Mouse (Mus musculus) forebrain, embryonic 12.5 days (tissue): Measurements from ENCODE around the gene D10Jhu81e. TPM values are rescaled to one million over a fixed set of nuclear protein-coding genes. Genes with fewer than 3 reads are reported as not detected.
"Not testable (repeated sequence)": the region's sequence is repeated elsewhere in the genome, so short reads cannot be mapped to it uniquely, and the experiment has no call there.

ENCODE experiments used
- ATAC-seq: fragments of 200-750 bp; cut with Nextera tagmentation; 2 replicates; pipeline ENCODE4 v1.8.0; 2017; ENCODE audit warnings: moderate TSS enrichment; ENCODE audit not compliant: low FRiP score
- H3K27ac ChIP-seq: fragments of 300-500 bp; sonication (generic); 2 replicates; pipeline ENCODE4 v1.5.1; 2016; ENCODE audit warnings: mild to moderate bottlenecking
- H3K27me3 ChIP-seq: fragments of 300-500 bp; sonication (generic); 2 replicates; pipeline ENCODE4 v1.6.1; 2016; ENCODE audit warnings: mild to moderate bottlenecking
- H3K36me3 ChIP-seq: fragments of 300-500 bp; sonication (generic); replicated peaks from 2 replicates; pipeline ENCODE4 v1.6.1; 2016; ENCODE audit warnings: mild to moderate bottlenecking
- H3K4me1 ChIP-seq: fragments of 300-500 bp; sonication (generic); 2 replicates; pipeline ENCODE4 v1.6.1; 2016
- H3K4me2 ChIP-seq: fragments of 300-500 bp; sonication (generic); 2 replicates; pipeline ENCODE4 v1.6.1; 2016; ENCODE audit warnings: mild to moderate bottlenecking, moderate library complexity
- H3K4me3 ChIP-seq: fragments of 300-500 bp; sonication (generic); replicated peaks from 2 replicates; pipeline ENCODE4 v1.5.1; 2016; ENCODE audit warnings: mild to moderate bottlenecking
- H3K9ac ChIP-seq: fragments of 300-500 bp; sonication (generic); 2 replicates; pipeline ENCODE4 v1.6.1; 2016; ENCODE audit warnings: mild to moderate bottlenecking
- H3K9me3 ChIP-seq: fragments of 300-500 bp; sonication (generic); 2 replicates; pipeline ENCODE4 v1.6.1; 2016
- WGBS: fragments of 180-500 bp; shearing (Covaris S2); methylation state at CpG from one replicate; pipeline ENCODE4 v1.1.7; 2016; 5-methylcytosine and 5-hydroxymethylcytosine counted together
- polyA plus RNA-seq: library from polyadenylated mRNA; unstranded; fragments of >200 nt; fragmentation: Nextera tagmentation; extraction: Ambion mirVana; gene quantifications from 2 replicates; pipeline ENCODE4 v1.2.1, GENCODE M21; 2016

Gene D10Jhu81e
- polyA plus RNA-seq, 1 experiment from 2014 or later = 23.9 TPM

DNA sequence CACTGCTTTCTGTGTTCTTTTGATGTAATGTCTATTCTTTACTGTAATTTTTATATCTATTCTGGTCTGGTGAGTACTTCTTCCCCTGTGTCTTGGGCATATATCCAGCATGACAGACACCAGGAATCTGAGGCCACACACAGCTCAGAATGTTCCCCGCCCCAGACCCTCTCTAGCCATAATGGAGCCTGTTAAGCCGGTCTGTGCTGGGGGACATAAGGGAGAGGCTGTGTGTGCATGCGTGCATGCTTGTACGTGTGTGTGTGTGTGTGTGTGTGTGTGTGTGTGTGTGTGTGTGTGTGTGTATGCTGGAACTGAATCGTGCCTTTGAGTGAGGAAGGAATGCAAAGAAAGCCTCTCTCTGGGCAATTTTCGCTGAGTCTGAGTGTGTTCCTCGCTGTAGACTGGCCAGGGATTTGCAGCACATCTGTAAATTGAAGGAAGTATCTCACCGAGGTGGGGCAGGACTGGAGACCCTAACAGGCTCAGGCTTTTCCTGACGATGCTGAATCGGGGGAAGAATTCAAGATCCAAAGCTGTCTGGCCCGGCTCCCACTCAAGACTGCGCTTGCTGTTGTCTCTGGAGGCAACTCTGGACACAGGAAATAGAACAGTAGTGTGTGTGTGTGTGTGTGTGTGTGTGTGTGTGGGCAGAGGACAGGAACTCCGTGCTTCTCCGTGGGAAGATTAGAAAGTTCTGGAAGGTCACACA, 30.6 kb downstream of the D10Jhu81e start:
- no peak overlapping the region for H3K27ac ChIP-seq
- ATAC-seq = no peak
- no peaks in the 10 kb centered on the region for H3K27me3 ChIP-seq
- H3K4me1 ChIP-seq = peaks cover 10% of the 10 kb centered on the region
- no peaks in the 10 kb centered on the region for H3K36me3 ChIP-seq
- WGBS = 77% methylated on average over 14 of the region's 14 CpGs
- H3K4me2 ChIP-seq = no peak overlapping the region
- no peak overlapping the region for H3K4me3 ChIP-seq
- H3K9me3 ChIP-seq = no peaks in the 10 kb centered on the region
- no peak overlapping the region for H3K9ac ChIP-seq

DNA sequence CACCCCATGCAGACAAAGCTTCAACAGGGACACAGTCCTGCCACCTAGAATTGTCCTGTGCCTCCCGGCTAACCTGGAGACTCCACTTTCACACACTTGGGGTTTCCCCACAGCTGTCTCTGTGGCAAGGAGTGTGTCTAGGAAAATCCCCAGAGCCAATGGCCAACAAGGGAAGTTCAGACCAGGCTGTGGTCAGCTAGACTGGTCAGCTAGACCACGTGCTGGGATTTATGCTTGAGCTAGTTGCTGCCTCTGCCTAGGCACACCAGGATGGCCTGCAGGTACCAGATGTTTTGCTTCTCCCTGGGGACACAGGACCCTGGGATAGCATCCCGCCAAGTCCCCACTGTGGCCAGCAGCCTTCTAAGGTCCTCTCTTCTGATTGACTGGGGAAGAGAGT, 32.4 kb downstream of the D10Jhu81e start:
- Histone ChIP-seq H3K27me3 (no peaks in the 10 kb centered on the region), H3K27ac (no peak overlapping the region), H3K4me3 (no peak overlapping the region), H3K9ac (no peak overlapping the region), H3K36me3 (no peaks in the 10 kb centered on the region), H3K9me3 (no peaks in the 10 kb centered on the region), H3K4me2 (no peak overlapping the region), H3K4me1 (peaks cover 10% of the 10 kb centered on the region)
- 93% methylated on average over 3 of the region's 3 CpGs for WGBS
- ATAC-seq = no peak

DNA sequence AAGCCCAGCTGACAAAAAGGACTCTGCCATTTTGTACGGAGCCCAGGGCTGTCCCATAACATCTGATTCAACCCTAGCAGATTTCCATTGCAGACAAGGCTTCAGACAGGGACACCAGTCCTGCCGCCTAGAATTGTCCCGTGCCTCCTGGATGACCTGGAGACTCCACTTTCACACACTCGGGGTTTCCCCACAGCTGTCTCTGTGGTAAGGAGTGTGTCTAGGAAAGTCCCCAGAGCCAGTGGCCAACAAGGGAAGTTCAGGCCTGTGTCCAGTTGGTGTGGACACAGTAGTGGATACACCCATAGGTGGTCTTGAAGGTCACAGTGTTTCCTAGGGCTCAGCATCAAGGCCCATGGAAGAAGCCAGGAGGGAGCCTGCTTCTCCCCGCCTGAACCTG, 33.6 kb downstream of the D10Jhu81e start:
- Histone ChIP-seq H3K27me3 (no peaks in the 10 kb centered on the region), H3K4me1 (peaks cover 10% of the 10 kb centered on the region), H3K36me3 (no peaks in the 10 kb centered on the region), H3K4me3 (no peak overlapping the region), H3K9ac (no peak overlapping the region), H3K4me2 (no peak overlapping the region), H3K27ac (no peak overlapping the region), H3K9me3 (no peaks in the 10 kb centered on the region)
- 80% methylated on average over 5 of the region's 5 CpGs for WGBS
- ATAC-seq = no peak

DNA sequence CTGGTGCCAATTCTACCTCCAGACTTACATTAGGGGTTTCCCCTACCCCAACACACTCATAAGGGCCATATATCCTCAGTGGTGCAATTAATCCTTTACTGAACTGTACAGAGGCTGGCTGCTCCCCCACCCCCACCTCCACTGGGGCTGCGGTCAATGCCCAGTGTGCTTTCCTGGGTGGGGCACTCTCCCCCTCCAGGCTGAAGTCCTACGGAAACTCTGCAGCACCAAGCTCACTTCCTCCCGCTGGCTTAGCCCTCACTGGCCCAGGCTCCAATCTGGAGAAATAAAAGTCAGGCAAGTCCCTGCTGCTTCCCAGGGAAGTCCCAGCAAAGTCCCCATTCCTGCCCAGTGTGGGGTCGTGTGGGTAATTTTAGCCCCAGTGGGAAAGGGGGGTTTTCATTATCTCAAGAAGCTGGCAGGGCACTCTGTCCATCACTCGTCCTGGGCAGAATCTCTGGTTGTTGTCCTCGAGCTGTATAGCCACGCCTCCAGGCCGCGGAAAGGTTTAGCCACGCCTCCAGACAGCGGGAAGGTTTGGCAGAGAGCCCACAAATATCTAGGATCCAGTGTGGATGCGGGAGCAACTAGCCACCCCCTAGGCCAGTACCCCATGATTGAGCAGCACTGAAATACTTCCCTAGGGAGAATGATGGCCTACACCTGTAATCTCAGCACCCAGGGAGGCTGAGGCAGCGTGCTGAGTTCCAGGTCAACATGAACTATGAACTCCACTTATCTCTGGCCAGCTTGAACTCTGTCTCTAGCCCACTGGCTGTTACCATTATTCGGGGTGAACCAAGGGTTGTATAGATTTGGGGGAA, 34.4 kb downstream of the D10Jhu81e start:
- ATAC-seq = peak; percentile 65
- Histone ChIP-seq H3K36me3 (no peaks in the 10 kb centered on the region), H3K9me3 (no peaks in the 10 kb centered on the region), H3K4me2 (peak overlapping the region; percentile 37), H3K27ac (no peak overlapping the region), H3K4me1 (peaks cover 10% of the 10 kb centered on the region), H3K9ac (no peak overlapping the region), H3K4me3 (no peak overlapping the region), H3K27me3 (peaks cover 7% of the 10 kb centered on the region; the same call in 1 of the 2 replicates)
- WGBS = 15% methylated on average over 14 of the region's 14 CpGs

DNA sequence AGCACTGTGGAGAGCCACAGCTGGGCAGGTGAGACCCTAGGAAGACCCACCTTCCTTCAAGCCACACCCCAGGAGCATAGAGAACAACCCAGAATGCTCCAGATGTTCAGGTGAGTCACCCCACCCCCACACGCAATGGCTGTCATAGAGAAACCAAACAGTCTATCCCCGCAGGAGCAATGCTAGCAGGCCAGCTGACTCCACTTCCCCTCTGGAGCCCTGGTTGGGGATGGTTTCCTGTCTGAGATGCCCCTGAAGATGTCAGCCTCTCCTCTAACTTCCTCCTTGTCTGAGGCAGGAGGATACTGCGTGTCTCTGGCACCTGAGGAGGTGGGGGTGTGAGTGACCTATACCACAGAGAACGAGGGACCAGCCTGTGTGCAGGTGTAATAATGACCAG, 35.2 kb downstream of the D10Jhu81e start:
- no peaks in the 10 kb centered on the region for H3K9me3 ChIP-seq
- H3K9ac ChIP-seq = no peak overlapping the region
- H3K27me3 ChIP-seq = peaks cover 7% of the 10 kb centered on the region; the same call in 1 of the 2 replicates
- H3K4me3 ChIP-seq = no peak overlapping the region
- peaks cover 10% of the 10 kb centered on the region for H3K4me1 ChIP-seq
- no peak for ATAC-seq
- no peak overlapping the region for H3K27ac ChIP-seq
- no peak overlapping the region for H3K4me2 ChIP-seq
- 68% methylated on average over 4 of the region's 4 CpGs for WGBS
- no peaks in the 10 kb centered on the region for H3K36me3 ChIP-seq

DNA sequence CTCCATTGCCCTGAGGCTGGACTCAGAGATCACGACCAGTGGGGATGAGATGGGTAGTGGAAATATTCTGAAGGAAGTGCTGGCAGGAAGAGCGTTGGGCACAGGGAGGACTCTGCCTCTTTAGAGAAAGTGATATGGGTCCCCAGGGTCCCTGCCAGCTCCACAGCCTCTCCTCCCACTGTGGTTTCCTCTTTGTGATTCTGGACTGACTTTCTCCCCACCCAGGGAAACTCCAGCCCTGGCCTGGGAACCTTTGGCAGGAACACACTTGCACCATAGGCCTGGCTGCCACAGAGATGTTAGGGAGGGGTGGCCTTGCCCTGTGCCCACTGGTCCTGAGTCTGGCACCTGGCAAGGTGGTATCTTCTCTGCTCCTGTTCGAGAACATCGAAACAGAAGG, 39.6 kb downstream of the D10Jhu81e start:
- Histone ChIP-seq H3K36me3 (no peaks in the 10 kb centered on the region), H3K27me3 (peaks cover 7% of the 10 kb centered on the region; the same call in 1 of the 2 replicates), H3K27ac (no peak overlapping the region), H3K9ac (no peak overlapping the region), H3K9me3 (no peaks in the 10 kb centered on the region), H3K4me3 (no peak overlapping the region), H3K4me2 (no peak overlapping the region), H3K4me1 (peaks cover 4% of the 10 kb centered on the region)
- ATAC-seq = no peak
- WGBS = 77% methylated on average over 4 of the region's 4 CpGs

DNA sequence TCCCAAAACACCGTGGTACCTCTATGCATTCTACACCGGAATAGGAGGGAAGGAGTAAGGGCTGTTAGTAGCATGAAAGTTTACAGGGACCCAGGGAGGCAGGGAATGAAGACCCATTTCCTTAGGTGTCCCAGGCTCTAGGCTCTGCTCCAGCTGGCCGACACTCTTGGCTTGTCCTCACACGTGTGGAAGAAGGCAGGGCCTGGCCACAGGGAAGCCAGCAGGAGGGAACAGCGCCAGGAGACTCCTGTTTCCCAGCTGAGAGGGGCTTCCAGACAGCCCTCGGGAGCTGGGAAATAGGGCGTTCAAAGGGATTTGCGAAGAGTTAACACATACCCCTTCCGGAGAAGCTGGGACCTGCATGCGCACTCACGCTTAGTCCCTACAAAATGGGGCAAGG, 40.2 kb downstream of the D10Jhu81e start:
- no peak overlapping the region for H3K9ac ChIP-seq
- H3K4me3 ChIP-seq = no peak overlapping the region
- no peak for ATAC-seq
- no peaks in the 10 kb centered on the region for H3K4me1 ChIP-seq
- no peaks in the 10 kb centered on the region for H3K9me3 ChIP-seq
- no peak overlapping the region for H3K4me2 ChIP-seq
- 60% methylated on average over 11 of the region's 11 CpGs for WGBS
- no peak overlapping the region for H3K27ac ChIP-seq
- H3K27me3 ChIP-seq = peaks cover 7% of the 10 kb centered on the region; the same call in 1 of the 2 replicates
- H3K36me3 ChIP-seq = no peaks in the 10 kb centered on the region

DNA sequence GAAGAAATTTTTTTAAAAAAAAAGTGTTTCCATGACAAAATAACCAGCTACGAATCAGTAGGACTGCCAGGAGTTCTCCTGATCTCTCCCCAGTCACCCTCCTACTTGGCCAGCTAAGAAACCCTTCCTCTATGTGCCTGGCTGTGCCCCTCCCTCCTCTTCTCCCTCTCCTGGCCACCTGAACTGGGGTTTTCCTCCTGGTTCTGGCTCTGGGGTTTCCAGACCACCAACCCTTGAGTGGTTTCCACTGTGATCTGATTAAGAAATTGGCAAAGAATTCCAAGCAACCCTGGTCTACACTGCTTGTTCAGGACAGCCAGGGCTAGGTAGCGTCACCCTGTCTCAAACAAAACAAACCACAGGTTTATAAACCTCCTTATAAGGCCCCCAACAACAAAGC, 40.9 kb downstream of the D10Jhu81e start:
- no peak overlapping the region for H3K4me3 ChIP-seq
- H3K4me1 ChIP-seq = no peaks in the 10 kb centered on the region
- no peak overlapping the region for H3K27ac ChIP-seq
- H3K27me3 ChIP-seq = peaks cover 7% of the 10 kb centered on the region; the same call in 1 of the 2 replicates
- no peak for ATAC-seq
- no peaks in the 10 kb centered on the region for H3K9me3 ChIP-seq
- 82% methylated on average over 2 of the region's 2 CpGs for WGBS
- no peak overlapping the region for H3K9ac ChIP-seq
- H3K36me3 ChIP-seq = no peaks in the 10 kb centered on the region
- H3K4me2 ChIP-seq = no peak overlapping the region

DNA sequence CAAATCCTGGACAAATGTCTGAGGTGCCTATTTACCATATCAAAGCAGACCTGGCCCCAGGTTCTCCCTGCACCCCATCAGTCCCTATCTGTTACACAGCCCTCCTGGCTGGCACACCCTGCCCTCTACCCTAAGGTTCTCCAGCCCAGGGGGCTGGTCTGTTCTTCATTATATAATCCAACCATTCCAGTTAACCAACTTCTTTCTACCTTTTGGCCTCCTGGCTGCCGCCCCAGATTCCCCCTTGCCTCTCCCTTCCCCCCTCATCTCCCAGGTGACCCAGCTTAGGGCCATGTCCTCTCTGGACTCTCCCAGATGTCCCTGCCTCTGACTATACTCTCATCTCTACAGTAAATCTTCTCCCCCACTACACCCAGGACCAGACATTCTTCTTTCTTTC, 41.7 kb downstream of the D10Jhu81e start:
- Histone ChIP-seq H3K4me1 (no peaks in the 10 kb centered on the region), H3K27ac (no peak overlapping the region), H3K9ac (no peak overlapping the region), H3K27me3 (peaks cover 7% of the 10 kb centered on the region; the same call in 1 of the 2 replicates), H3K9me3 (no peaks in the 10 kb centered on the region), H3K36me3 (no peaks in the 10 kb centered on the region), H3K4me2 (no peak overlapping the region), H3K4me3 (no peak overlapping the region)
- WGBS = 72% methylated on average over 1 of the region's 1 CpGs
- no peak for ATAC-seq

DNA sequence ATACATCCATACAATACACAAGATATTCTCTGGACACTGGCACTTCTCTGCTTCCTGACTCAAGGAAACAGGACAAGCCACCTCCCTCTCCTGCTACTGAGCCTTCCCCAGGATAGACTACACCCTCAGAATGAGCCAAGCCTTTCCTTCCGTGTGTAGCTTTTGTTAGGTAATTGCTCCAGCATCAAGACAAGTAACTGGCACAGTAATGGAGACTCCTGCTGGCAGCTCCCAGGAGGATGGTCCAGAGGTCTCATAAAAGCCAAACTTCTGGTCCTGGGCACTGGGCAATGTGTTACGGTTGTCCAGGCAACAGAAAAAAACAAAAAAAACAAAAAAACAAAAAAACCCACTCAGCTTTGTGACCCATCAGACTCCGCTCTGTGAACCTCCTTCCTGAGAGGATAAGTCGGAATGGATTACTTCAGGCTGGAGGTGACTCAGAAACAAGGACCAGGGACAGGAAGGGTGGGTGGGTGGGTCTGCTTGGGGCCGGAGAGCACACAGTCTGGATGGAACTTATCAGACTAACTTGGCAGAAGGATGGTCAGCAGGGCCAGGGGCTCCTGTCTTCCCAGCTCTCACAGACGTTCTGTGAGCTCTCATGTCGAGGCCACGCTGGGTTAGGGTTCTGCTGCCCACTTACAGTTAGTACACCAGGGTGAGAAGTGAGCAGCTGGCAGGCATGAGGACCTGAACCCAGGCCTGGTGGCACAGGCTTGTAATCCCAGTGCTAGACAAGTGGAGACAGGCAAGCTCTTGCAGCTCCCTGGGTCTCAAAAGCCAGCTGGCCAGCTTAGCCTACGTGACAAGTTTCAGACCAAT, 42.3 kb downstream of the D10Jhu81e start:
- H3K9me3 ChIP-seq = no peaks in the 10 kb centered on the region
- no peak overlapping the region for H3K4me3 ChIP-seq
- no peaks in the 10 kb centered on the region for H3K36me3 ChIP-seq
- ATAC-seq = no peak
- 69% methylated on average over 9 of the region's 9 CpGs for WGBS
- H3K27me3 ChIP-seq = peaks cover 7% of the 10 kb centered on the region; the same call in 1 of the 2 replicates
- no peaks in the 10 kb centered on the region for H3K4me1 ChIP-seq
- H3K27ac ChIP-seq = no peak overlapping the region
- H3K9ac ChIP-seq = no peak overlapping the region
- no peak overlapping the region for H3K4me2 ChIP-seq

DNA sequence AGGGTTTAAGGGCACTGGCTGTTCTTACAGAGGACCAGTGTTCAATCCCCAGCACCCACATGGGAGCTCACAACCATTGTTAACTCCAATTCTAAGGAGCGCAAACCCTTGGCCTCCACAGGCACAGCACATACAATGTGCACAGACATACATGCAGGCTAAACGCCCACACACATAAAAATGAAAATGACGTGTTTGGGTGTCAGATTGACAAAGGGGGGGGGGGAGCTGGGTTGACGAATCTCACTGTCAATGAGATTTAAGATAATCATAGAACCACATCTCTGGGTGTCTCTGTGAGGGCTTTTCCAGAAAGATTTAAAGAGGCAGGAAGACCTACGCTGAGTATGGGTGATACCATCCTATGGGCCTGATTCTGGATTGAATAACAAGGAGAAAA, 43.3 kb downstream of the D10Jhu81e start:
- Histone ChIP-seq H3K27ac (no peak overlapping the region), H3K36me3 (no peaks in the 10 kb centered on the region), H3K4me1 (no peaks in the 10 kb centered on the region), H3K4me2 (no peak overlapping the region), H3K9ac (no peak overlapping the region), H3K27me3 (peaks cover 7% of the 10 kb centered on the region; the same call in 1 of the 2 replicates), H3K9me3 (no peaks in the 10 kb centered on the region), H3K4me3 (no peak overlapping the region)
- no peak for ATAC-seq
- 91% methylated on average over 5 of the region's 5 CpGs for WGBS

DNA sequence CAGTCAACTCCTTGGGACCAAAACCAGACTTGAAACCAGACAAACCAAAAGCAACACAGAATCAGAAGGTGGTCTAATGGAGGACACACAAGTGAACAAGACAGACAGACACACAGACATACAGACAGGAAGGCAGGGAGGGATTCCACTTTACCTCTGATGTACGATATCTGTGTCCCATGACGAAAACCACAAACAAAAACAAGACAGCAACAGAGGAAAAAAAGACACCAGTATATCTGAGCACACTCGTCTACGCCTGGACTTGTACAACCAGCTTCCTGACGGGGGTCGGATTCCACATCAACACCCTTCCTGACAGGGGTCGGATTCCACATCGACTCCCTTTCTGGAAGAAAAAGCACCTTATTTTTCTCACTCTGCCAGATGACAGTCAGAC, 44.5 kb downstream of the D10Jhu81e start:
- not testable (repeated sequence) for ATAC-seq, H3K27me3 ChIP-seq, H3K9ac ChIP-seq, H3K9me3 ChIP-seq, H3K36me3 ChIP-seq, H3K4me3 ChIP-seq, H3K27ac ChIP-seq, H3K4me1 ChIP-seq, H3K4me2 ChIP-seq
- 88% methylated on average over 8 of the region's 8 CpGs for WGBS
